ENCODE assay signal across 8 mouse cellular contexts in genomic region chr9:29650679-29651078, GRCm38 (mm10).
DNase-seq lines count a peak whose midpoint lies in the region; ATAC-seq and TF ChIP-seq lines count a peak whose summit lies in the region.

No protein-coding gene starts in this region.

- no peak for TF ChIP-seq EP300 in CH12.LX (IDR thresholded peaks at IDR 0.05; ENCODE audit: low read length)

- 48% methylated on average over 4 of the region's 4 CpGs for WGBS in midbrain, embryonic 10.5 days

- no peaks in the 10 kb centered on the region for H3K79me2 ChIP-seq in CH12.LX (replicated peaks; ENCODE audit: control insufficient read depth, extremely low read depth, insufficient read depth, poor library complexity, severe bottlenecking)

- no peaks in the 10 kb centered on the region for H3K36me3 ChIP-seq in CH12.LX (replicated peaks in 1 of 2; ENCODE audit: control insufficient read depth in 1 of 2, insufficient read depth in 1 of 2, low read length in 1 of 2)
- no peaks in the 10 kb centered on the region for H3K36me3 ChIP-seq in midbrain, embryonic 10.5 days

- peak; percentile 39; the same call in 1 of the 2 replicates for ATAC-seq in frontal cortex, adult (ENCODE audit: low TSS enrichment)
- ATAC-seq in activated CD4-positive, CD25-positive, alpha-beta regulatory T cell, adult 4 months = no peak

- no peak overlapping the region for H3K27ac ChIP-seq in CH12.LX (ENCODE audit: insufficient read depth, low read depth)
- no peak overlapping the region for H3K27ac ChIP-seq in midbrain, embryonic 10.5 days (replicated peaks)

- H3K4me1 ChIP-seq in CH12.LX (ENCODE audit: control insufficient read depth in 1 of 2, insufficient read depth in 2 of 2) = no peaks in the 10 kb centered on the region
- peaks cover 31% of the 10 kb centered on the region for H3K4me1 ChIP-seq in midbrain, embryonic 10.5 days

- no peaks in the 10 kb centered on the region for H3K27me3 ChIP-seq in CH12.LX (replicated peaks)
- 0 out of 2 replicates have a peak, but pooled peaks cover 10% of the 10 kb centered on the region for H3K27me3 ChIP-seq in midbrain, embryonic 10.5 days (ENCODE audit: low read depth, poor library complexity, severe bottlenecking)

- peak in 1 of 2 experiments; percentile 32; a peak in 1 of 4 replicates for TF ChIP-seq CTCF in CH12.LX (conservative IDR thresholded peaks at IDR 0.05 in 1 of 2, IDR thresholded peaks at IDR 0.05 in 1 of 2; ENCODE audit: low read depth in 2 of 2, low read length in 2 of 2)

- DNase-seq in heart, adult 18-20 months = peak; percentile 13 to 47
- DNase-seq in heart, postnatal 25 days (ENCODE audit: low spot score) = no peak
- no peak for DNase-seq in CH12.LX (ENCODE audit: extremely low read depth)
- DNase-seq in cerebellum, adult 18-20 months = peak; percentile 54 to 73
- DNase-seq in kidney, postnatal 4 days = peak; percentile 45 to 48
- DNase-seq in midbrain, embryonic 10.5 days (ENCODE audit: low spot score) = peak; percentile 51

- intact Hi-C loops in heart, postnatal 25 days (cut with DNase I) = no loop called here

- peaks cover 94% of the 10 kb centered on the region for H3K9me3 ChIP-seq in CH12.LX (replicated peaks; ENCODE audit: low read length)
- H3K9me3 ChIP-seq in midbrain, embryonic 10.5 days (replicated peaks) = no peaks in the 10 kb centered on the region

- in situ Hi-C loops in CH12.LX (cut with MboI; ENCODE audit: low pct_ligation_motif_present, low pct_unique_long_range_greater_than_20kb, low sequenced_read_pairs) = loop anchor here (25.0 kb wide), 1 partner anchor 637 kb away; no protein-coding TSS in a partner anchor

- no peak overlapping the region for H3K4me3 ChIP-seq in CH12.LX (replicated peaks in 1 of 3; ENCODE audit: low read depth in 2 of 3, low read length in 2 of 3, poor library complexity in 1 of 3)
- H3K4me3 ChIP-seq in midbrain, embryonic 10.5 days = no peak overlapping the region

- no peak overlapping the region for H3K9ac ChIP-seq in CH12.LX (ENCODE audit: insufficient read depth, low read depth)

- dilution Hi-C loops in CH12.LX (cut with MboI; ENCODE audit: extremely low pct_ligation_motif_present, extremely low pct_unique_long_range_greater_than_20kb, low sequenced_read_pairs) = no loop called here

- no peak overlapping the region for H3K4me2 ChIP-seq in CH12.LX (ENCODE audit: insufficient read depth, low read depth, poor library complexity, severe bottlenecking)

- peak; percentile 17 for TF ChIP-seq RAD21 in CH12.LX (IDR thresholded peaks at IDR 0.05; ENCODE audit: low read depth, low read length)

- no peak for TF ChIP-seq POLR2A in CH12.LX (IDR thresholded peaks at IDR 0.05; ENCODE audit: low read depth, low read length)

TF ChIP-seq in CH12.LX, 34 proteins besides CTCF, POLR2A, EP300 and RAD21:
- TF ChIP-seq PAX5 (IDR thresholded peaks at IDR 0.05; ENCODE audit: low read length) (no peak), USF2 (conservative IDR thresholded peaks at IDR 0.05; ENCODE audit: low read depth, low read length) (no peak), CHD1 (IDR thresholded peaks at IDR 0.05; ENCODE audit: low read depth, low read length) (no peak), SMC3 (IDR thresholded peaks at IDR 0.05; ENCODE audit: low read depth, low read length) (no peak), MYC (IDR thresholded peaks at IDR 0.05; ENCODE audit: low read depth, low read length) (no peak)

Comparison
In these comparisons a context has a peak if more than half of its experiments do, and no peak if none do; other contexts are left out.
1. DNase-seq: peak in heart, adult 18-20 months (2 of 2), cerebellum, adult 18-20 months (2 of 2), kidney, postnatal 4 days (2 of 2) and midbrain, embryonic 10.5 days (single experiment); none in heart, postnatal 25 days (single experiment) and CH12.LX (single experiment).